Mouse (Mus musculus) liver, postnatal 0 days (tissue): ENCODE measurements around the gene Pdzd8. TPM values are rescaled to one million over a fixed set of nuclear protein-coding genes. Genes with fewer than 3 reads are reported as not detected.

Experiments
- ATAC-seq: fragments of 200-750 bp; cut with Nextera tagmentation; 2 replicates; pipeline ENCODE4 v1.8.0; 2017; ENCODE audit warnings: mild to moderate bottlenecking, moderate library complexity
- DNase-seq: peaks from one replicate; pipeline ENCODE4 v3.0.0-alpha.2; 2016
- H3K27ac ChIP-seq: fragments of 300-500 bp; sonication (generic); 2 replicates; pipeline ENCODE4 v1.5.1; 2014; ENCODE audit warnings: antibody characterized with exemption, moderate library complexity, mild to moderate bottlenecking, low read depth
- H3K27me3 ChIP-seq: fragments of 300-500 bp; sonication (generic); 2 replicates; pipeline ENCODE4 v1.6.1; 2014; ENCODE audit warnings: low read length, control low read depth, mixed read lengths; ENCODE audit not compliant: insufficient read depth
- H3K36me3 ChIP-seq: fragments of 300-500 bp; sonication (generic); replicated peaks from 2 replicates; pipeline ENCODE4 v1.6.1; 2014; ENCODE audit warnings: mild to moderate bottlenecking, control low read depth, low read length, moderate library complexity, mixed read lengths; ENCODE audit not compliant: insufficient read depth
- H3K4me1 ChIP-seq: fragments of 300-500 bp; sonication (generic); 2 replicates; pipeline ENCODE4 v1.6.1; 2014; ENCODE audit warnings: antibody characterized with exemption, mild to moderate bottlenecking, control low read depth; ENCODE audit not compliant: insufficient read depth
- H3K4me2 ChIP-seq: fragments of 300-500 bp; sonication (generic); 2 replicates; pipeline ENCODE4 v1.6.1; 2014; ENCODE audit warnings: low read depth, mild to moderate bottlenecking, low read length, moderate library complexity, mixed read lengths
- H3K4me3 ChIP-seq: fragments of 300-500 bp; sonication (generic); 2 replicates; pipeline ENCODE4 v1.5.1; 2014; ENCODE audit warnings: low read depth, low read length
- H3K9ac ChIP-seq: fragments of 300-500 bp; sonication (generic); replicated peaks from 2 replicates; pipeline ENCODE4 v1.6.1; 2014; ENCODE audit warnings: mild to moderate bottlenecking, moderate library complexity
- H3K9me3 ChIP-seq: fragments of 300-500 bp; sonication (generic); 2 replicates; pipeline ENCODE4 v1.6.1; 2016; ENCODE audit warnings: mild to moderate bottlenecking, control low read depth, low read length, mixed read lengths
- CTCF ChIP-seq: sonication (generic); IDR thresholded peaks from 2 replicates; pipeline ENCODE4 v1.5.1; 2016; ENCODE audit warnings: antibody characterized with exemption, low read depth
- EP300 ChIP-seq: IDR thresholded peaks from 2 replicates; pipeline ENCODE4 v1.6.1; 2016; ENCODE audit warnings: antibody characterized with exemption, low read depth, mild to moderate bottlenecking
- WGBS: fragments of 180-500 bp; shearing (Covaris S2); extraction: QIAGEN DNeasy Blood & Tissue Kit; methylation state at CpG from one replicate; pipeline ENCODE4 v1.1.7; 2014; ENCODE audit not compliant: insufficient replicate concordance; 5-methylcytosine and 5-hydroxymethylcytosine counted together
- polyA plus RNA-seq: library from polyadenylated mRNA; unstranded; fragments of >200 nt; fragmentation: Nextera tagmentation; extraction: Ambion mirVana; gene quantifications from 2 replicates; pipeline ENCODE4 v1.2.1, GENCODE M21; 2015

The Pdzd8 gene
- polyA plus RNA-seq, 1 experiment from 2014 or later = 3.4 TPM

- no peak overlapping the region for H3K4me3 ChIP-seq
- TF ChIP-seq CTCF (peak; percentile 20; the same call in 1 of the 2 replicates), EP300 (no peak)
- no peaks in the 10 kb centered on the region for H3K27me3 ChIP-seq
- H3K9me3 ChIP-seq = no peaks in the 10 kb centered on the region
- no peaks in the 10 kb centered on the region for H3K4me1 ChIP-seq
- H3K4me2 ChIP-seq = no peak overlapping the region
- ATAC-seq = no peak
- H3K9ac ChIP-seq = no peak overlapping the region
- no peak for DNase-seq
- peaks cover 12% of the 10 kb centered on the region; the same call in 1 of the 2 replicates for H3K36me3 ChIP-seq
- no peak overlapping the region for H3K27ac ChIP-seq
Measured at GRCm38 (mm10) chr19:59315308-59315707, 30.3 kb downstream of the Pdzd8 start.

GRCm38 (mm10) chr19:59292183-59292839 lies 53.3 kb downstream of the Pdzd8 start:
- ATAC-seq (no peak), DNase-seq (no peak)
- Histone ChIP-seq H3K27me3 (no peaks in the 10 kb centered on the region), H3K9ac (no peak overlapping the region), H3K4me1 (no peaks in the 10 kb centered on the region), H3K4me3 (no peak overlapping the region), H3K36me3 (0 out of 2 replicates have a peak, but pooled peaks cover 6% of the 10 kb centered on the region), H3K9me3 (no peaks in the 10 kb centered on the region), H3K4me2 (no peak overlapping the region), H3K27ac (no peak overlapping the region)
- 79% methylated on average over 5 of the region's 5 CpGs for WGBS
- no peak for TF ChIP-seq EP300

GRCm38 (mm10) chr19:59289811-59290210 lies 55.8 kb downstream of the Pdzd8 start:
- no peak for ATAC-seq
- H3K4me3 ChIP-seq = no peak overlapping the region
- TF ChIP-seq EP300 (no peak), CTCF (no peak)
- H3K4me2 ChIP-seq = no peak overlapping the region
- H3K9me3 ChIP-seq = no peaks in the 10 kb centered on the region
- no peak overlapping the region for H3K27ac ChIP-seq
- H3K4me1 ChIP-seq = no peaks in the 10 kb centered on the region
- no peaks in the 10 kb centered on the region for H3K36me3 ChIP-seq
- WGBS = 83% methylated on average over 6 of the region's 6 CpGs
- no peaks in the 10 kb centered on the region for H3K27me3 ChIP-seq
- no peak overlapping the region for H3K9ac ChIP-seq
- DNase-seq = no peak

- no peak for TF ChIP-seq CTCF
- TF ChIP-seq EP300 = no peak
- Histone ChIP-seq H3K4me2 (no peak overlapping the region), H3K4me1 (no peaks in the 10 kb centered on the region), H3K4me3 (no peak overlapping the region), H3K9ac (no peak overlapping the region), H3K9me3 (no peaks in the 10 kb centered on the region), H3K27ac (no peak overlapping the region), H3K36me3 (no peaks in the 10 kb centered on the region), H3K27me3 (no peaks in the 10 kb centered on the region)
- ATAC-seq (no peak), DNase-seq (no peak)
Measured at GRCm38 (mm10) chr19:59289042-59289441, 56.5 kb downstream of the Pdzd8 start.

GRCm38 (mm10) chr19:59282001-59282400 lies 63.6 kb downstream of the Pdzd8 start:
- TF ChIP-seq CTCF = no peak
- no peak for TF ChIP-seq EP300
- no peak overlapping the region for H3K4me2 ChIP-seq
- 75% methylated on average over 3 of the region's 3 CpGs for WGBS

GRCm38 (mm10) chr19:59280841-59281240 lies 64.7 kb downstream of the Pdzd8 start:
- no peak for TF ChIP-seq CTCF
- no peak for TF ChIP-seq EP300
- H3K27me3 ChIP-seq = no peaks in the 10 kb centered on the region
- H3K4me3 ChIP-seq = no peak overlapping the region
- no peak overlapping the region for H3K27ac ChIP-seq
- H3K9me3 ChIP-seq = 0 out of 2 replicates have a peak, but pooled peaks cover 6% of the 10 kb centered on the region
- H3K4me2 ChIP-seq = no peak overlapping the region
- H3K9ac ChIP-seq = no peak overlapping the region
- no peak for ATAC-seq
- no peaks in the 10 kb centered on the region for H3K36me3 ChIP-seq
- no peaks in the 10 kb centered on the region for H3K4me1 ChIP-seq
- no peak for DNase-seq

More at GRCm38 (mm10) chr19:59282001-59282400, 63.6 kb downstream of the Pdzd8 start:
- Histone ChIP-seq H3K36me3 (no peaks in the 10 kb centered on the region), H3K9ac (no peak overlapping the region), H3K27me3 (no peaks in the 10 kb centered on the region), H3K4me3 (no peak overlapping the region), H3K4me1 (no peaks in the 10 kb centered on the region), H3K9me3 (0 out of 2 replicates have a peak, but pooled peaks cover 6% of the 10 kb centered on the region), H3K27ac (no peak overlapping the region)
- DNase-seq (no peak), ATAC-seq (no peak)
